Mouse (Mus musculus) kidney, postnatal 0 days (tissue): Measurements from ENCODE around the gene Rab21. TPM values are rescaled to one million over a fixed set of nuclear protein-coding genes. Genes with fewer than 3 reads are reported as not detected.
"Not testable (repeated sequence)": the region's sequence is repeated elsewhere in the genome, so short reads cannot be mapped to it uniquely, and the experiment has no call there.

Source experiments
- ATAC-seq: fragments of 200-750 bp; cut with Nextera tagmentation; replicated peaks from 2 replicates; pipeline ENCODE4 v1.8.0; 2017; ENCODE audit warnings: low read depth, moderate number of reproducible peaks, moderate TSS enrichment, moderate library complexity; ENCODE audit not compliant: low FRiP score
- DNase-seq: peaks from one replicate; pipeline ENCODE4 v3.0.0-alpha.2; 2016; ENCODE audit warnings: low spot score
- H3K27ac ChIP-seq: fragments of 300-500 bp; sonication (generic); 2 replicates; pipeline ENCODE4 v1.5.1; 2014; ENCODE audit warnings: mild to moderate bottlenecking
- H3K27me3 ChIP-seq: fragments of 300-500 bp; sonication (generic); 2 replicates; pipeline ENCODE4 v1.6.1; 2014; ENCODE audit warnings: low read length, mixed read lengths; ENCODE audit not compliant: insufficient read depth
- H3K36me3 ChIP-seq: fragments of 300-500 bp; sonication (generic); 2 replicates; pipeline ENCODE4 v1.6.1; 2014; ENCODE audit warnings: low read length, mixed read lengths; ENCODE audit not compliant: insufficient read depth
- H3K4me1 ChIP-seq: fragments of 300-500 bp; sonication (generic); replicated peaks from 2 replicates; pipeline ENCODE4 v1.6.1; 2014; ENCODE audit warnings: antibody characterized with exemption, low read length, mixed read lengths; ENCODE audit not compliant: insufficient read depth
- H3K4me2 ChIP-seq: fragments of 300-500 bp; sonication (generic); 2 replicates; pipeline ENCODE4 v1.6.1; 2014; ENCODE audit warnings: mild to moderate bottlenecking, low read length, moderate library complexity, mixed read lengths
- H3K4me3 ChIP-seq: fragments of 300-500 bp; sonication (generic); replicated peaks from 2 replicates; pipeline ENCODE4 v1.5.1; 2014; ENCODE audit warnings: low read depth, low read length
- H3K9ac ChIP-seq: fragments of 300-500 bp; sonication (generic); 2 replicates; pipeline ENCODE4 v1.6.1; 2014; ENCODE audit warnings: low read depth, low read length
- H3K9me3 ChIP-seq: fragments of 300-500 bp; sonication (generic); replicated peaks from 2 replicates; pipeline ENCODE4 v1.6.1; 2016; ENCODE audit warnings: low read length, inconsistent platforms, mixed read lengths
- CTCF ChIP-seq: IDR thresholded peaks from 2 replicates; pipeline ENCODE4 v1.5.1; 2016; ENCODE audit warnings: antibody characterized with exemption, low read depth, mild to moderate bottlenecking, moderate library complexity
- WGBS: fragments of 180-500 bp; shearing (Covaris S2); extraction: QIAGEN DNeasy Blood & Tissue Kit; methylation state at CpG from one replicate; pipeline ENCODE4 v1.1.7; 2014; 5-methylcytosine and 5-hydroxymethylcytosine counted together
- polyA plus RNA-seq: library from polyadenylated mRNA; unstranded; fragments of >200 nt; fragmentation: Nextera tagmentation; extraction: Ambion mirVana; gene quantifications from 2 replicates; pipeline ENCODE4 v1.2.1, GENCODE M21; 2015

Rab21 gene
- polyA plus RNA-seq, 1 experiment from 2014 or later: 17.8 TPM

DNA sequence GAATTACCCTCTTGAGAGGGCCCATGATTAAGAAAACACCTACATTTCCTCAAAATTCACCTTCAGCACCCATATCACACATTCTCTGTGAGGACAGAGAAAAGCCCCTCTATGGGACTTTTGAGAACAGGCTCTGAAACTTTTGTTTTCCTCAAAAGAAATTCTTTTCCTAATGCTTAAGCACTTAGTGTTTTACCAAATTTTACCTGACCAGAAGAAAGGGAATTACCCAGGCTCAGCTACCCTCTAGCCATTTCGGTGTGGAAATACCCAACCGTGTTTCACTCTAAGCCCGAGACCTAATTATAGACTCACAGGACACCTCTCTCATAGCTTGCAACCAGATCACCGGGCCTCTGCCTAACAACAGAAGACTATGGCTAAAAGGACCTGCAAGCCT is 17.6 kb upstream of the Rab21 start:
- Histone ChIP-seq H3K27ac (no peak overlapping the region), H3K4me2 (no peak overlapping the region), H3K36me3 (no peaks in the 10 kb centered on the region), H3K27me3 (no peaks in the 10 kb centered on the region), H3K9me3 (no peaks in the 10 kb centered on the region), H3K4me1 (no peaks in the 10 kb centered on the region), H3K9ac (no peak overlapping the region), H3K4me3 (no peak overlapping the region)
- DNase-seq: no peak
- no peak for ATAC-seq
- TF ChIP-seq CTCF: no peak
- WGBS: 90% methylated on average over 4 of the region's 4 CpGs

- Histone ChIP-seq H3K27me3 (no peaks in the 10 kb centered on the region), H3K4me1 (no peaks in the 10 kb centered on the region), H3K27ac (no peak overlapping the region), H3K36me3 (no peaks in the 10 kb centered on the region), H3K4me2 (no peak overlapping the region), H3K9me3 (no peaks in the 10 kb centered on the region), H3K9ac (no peak overlapping the region), H3K4me3 (no peak overlapping the region)
- 73% methylated on average over 8 of the region's 8 CpGs for WGBS
- DNase-seq (no peak), ATAC-seq (no peak)
- TF ChIP-seq CTCF: no peak
Observed at GRCm38 (mm10) chr10:115332420-115332952, 17.1 kb upstream of the Rab21 start.

DNA sequence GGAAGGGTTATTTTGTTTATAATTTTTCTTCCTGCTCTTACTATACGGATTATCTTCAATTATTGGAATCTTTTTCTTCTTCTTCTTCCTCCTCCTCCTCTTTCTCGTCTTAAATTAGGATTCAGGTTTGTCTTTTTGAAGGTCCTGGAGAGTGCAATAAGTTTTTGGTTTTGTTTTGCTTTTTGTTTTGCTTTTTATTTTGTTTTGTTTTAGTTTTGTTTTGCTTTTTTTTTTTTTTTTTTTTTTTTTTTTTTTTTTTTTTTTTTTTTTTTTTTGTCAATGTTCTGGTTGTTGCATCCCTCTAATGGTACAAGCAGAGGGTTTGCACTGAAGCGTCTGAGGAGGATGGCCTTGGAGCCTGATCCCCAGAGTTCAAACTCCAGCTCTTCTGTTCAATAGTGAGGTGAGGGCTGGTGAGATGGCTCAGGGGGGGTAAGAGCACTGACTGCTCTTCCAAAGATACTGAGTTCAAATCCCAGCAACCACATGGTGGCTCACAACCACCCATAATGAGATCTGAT is 13.7 kb upstream of the Rab21 start:
- no peaks in the 10 kb centered on the region for H3K9me3 ChIP-seq
- H3K9ac ChIP-seq: no peak overlapping the region
- no peak for DNase-seq
- no peaks in the 10 kb centered on the region for H3K36me3 ChIP-seq
- H3K27ac ChIP-seq: no peak overlapping the region
- no peak overlapping the region for H3K4me3 ChIP-seq
- no peak for TF ChIP-seq CTCF
- no peaks in the 10 kb centered on the region for H3K27me3 ChIP-seq
- H3K4me2 ChIP-seq: no peak overlapping the region
- 87% methylated on average over 3 of the region's 3 CpGs for WGBS
- H3K4me1 ChIP-seq: no peaks in the 10 kb centered on the region
- no peak for ATAC-seq

GRCm38 (mm10) chr10:115328514-115328913 is 13.1 kb upstream of the Rab21 start:
- ATAC-seq (no peak), DNase-seq (no peak)
- Histone ChIP-seq H3K4me2 (no peak overlapping the region), H3K27me3 (no peaks in the 10 kb centered on the region), H3K9ac (no peak overlapping the region), H3K9me3 (no peaks in the 10 kb centered on the region), H3K4me3 (no peak overlapping the region), H3K4me1 (no peaks in the 10 kb centered on the region), H3K36me3 (no peaks in the 10 kb centered on the region), H3K27ac (no peak overlapping the region)
- WGBS: 67% methylated on average over 6 of the region's 6 CpGs
- TF ChIP-seq CTCF: no peak

DNA sequence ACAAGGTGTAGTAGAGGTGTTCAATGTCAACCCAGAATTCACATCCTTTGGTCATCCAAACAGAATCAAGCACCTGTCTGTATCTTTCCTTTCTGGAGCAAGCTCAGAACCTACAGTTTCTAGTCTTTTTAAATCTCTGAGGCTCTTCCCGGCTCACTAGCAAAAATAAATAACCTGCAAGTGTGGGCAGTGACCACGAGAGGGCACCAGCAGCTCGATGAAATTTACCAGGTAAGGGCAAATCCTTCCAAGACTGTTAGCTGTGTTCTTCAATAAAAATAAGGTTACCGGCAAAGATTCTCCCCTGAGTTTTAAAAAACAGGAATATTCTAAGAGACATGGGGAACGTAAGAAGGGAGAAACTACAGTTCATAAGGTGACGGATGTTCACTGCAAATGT is 7.9 kb upstream of the Rab21 start:
- Histone ChIP-seq H3K9me3 (no peaks in the 10 kb centered on the region), H3K4me2 (no peak overlapping the region), H3K36me3 (no peaks in the 10 kb centered on the region), H3K27me3 (no peaks in the 10 kb centered on the region), H3K4me1 (no peaks in the 10 kb centered on the region), H3K9ac (no peak overlapping the region), H3K27ac (no peak overlapping the region), H3K4me3 (no peak overlapping the region)
- peak; percentile 87 for DNase-seq
- TF ChIP-seq CTCF: peak; percentile 91
- 0 out of 2 replicates have a peak, but pooled peaks have one; percentile 13 for ATAC-seq
- 8% methylated on average over 6 of the region's 6 CpGs for WGBS

DNA sequence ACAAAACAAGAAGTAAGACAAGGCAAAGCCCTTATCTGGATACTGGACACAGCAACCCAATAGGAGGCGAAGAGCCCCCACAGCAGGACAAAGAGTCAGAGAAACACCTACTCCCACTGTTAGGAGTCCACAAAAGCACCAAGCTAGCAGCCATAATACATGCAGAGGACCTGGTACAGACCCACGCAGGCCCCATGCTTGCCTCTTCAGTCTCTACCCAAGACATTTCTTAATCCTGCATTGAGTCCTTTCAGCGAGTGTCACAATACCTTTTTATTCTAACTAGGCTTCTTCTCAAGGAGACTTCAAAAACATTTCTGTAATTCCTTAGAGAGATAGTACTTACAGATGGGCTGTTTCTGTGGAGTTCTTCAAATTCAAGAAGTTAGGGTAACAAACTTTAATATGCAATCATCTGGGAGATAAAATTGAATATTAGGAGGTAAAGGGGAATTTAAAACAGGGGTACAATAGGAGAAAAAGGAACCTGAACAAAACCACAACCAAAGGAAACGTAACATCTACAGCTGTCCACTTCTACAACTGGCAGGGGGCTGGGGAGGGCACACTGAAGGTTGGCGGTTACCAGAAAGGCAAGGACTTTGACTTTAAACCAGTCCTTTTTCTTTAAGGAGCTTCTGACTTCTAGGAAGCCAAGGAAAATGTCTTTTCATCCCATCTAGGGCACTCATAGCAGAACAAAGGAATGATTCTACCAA is 6.1 kb upstream of the Rab21 start:
- no peak for TF ChIP-seq CTCF

GRCm38 (mm10) chr10:115318388-115318787 is 3.0 kb upstream of the Rab21 start:
- H3K27ac ChIP-seq, H3K9ac ChIP-seq, H3K9me3 ChIP-seq, H3K36me3 ChIP-seq, H3K27me3 ChIP-seq, ATAC-seq, H3K4me1 ChIP-seq, H3K4me2 ChIP-seq, H3K4me3 ChIP-seq, DNase-seq: not testable (repeated sequence)
- WGBS: 53% methylated on average over 3 of the region's 3 CpGs

More for the DNA sequence above, 6.1 kb upstream of the Rab21 start:
- H3K36me3 ChIP-seq: no peaks in the 10 kb centered on the region
- DNase-seq (no peak), ATAC-seq (no peak)
- no peak overlapping the region for H3K4me3 ChIP-seq
- H3K4me1 ChIP-seq: no peaks in the 10 kb centered on the region
- no peaks in the 10 kb centered on the region for H3K9me3 ChIP-seq
- H3K9ac ChIP-seq: no peak overlapping the region
- H3K27ac ChIP-seq: no peak overlapping the region
- no peaks in the 10 kb centered on the region for H3K27me3 ChIP-seq
- WGBS: 88% methylated on average over 5 of the region's 5 CpGs
- no peak overlapping the region for H3K4me2 ChIP-seq
